Mouse (Mus musculus): ENCODE measurements around the gene Dazap1.

DNA sequence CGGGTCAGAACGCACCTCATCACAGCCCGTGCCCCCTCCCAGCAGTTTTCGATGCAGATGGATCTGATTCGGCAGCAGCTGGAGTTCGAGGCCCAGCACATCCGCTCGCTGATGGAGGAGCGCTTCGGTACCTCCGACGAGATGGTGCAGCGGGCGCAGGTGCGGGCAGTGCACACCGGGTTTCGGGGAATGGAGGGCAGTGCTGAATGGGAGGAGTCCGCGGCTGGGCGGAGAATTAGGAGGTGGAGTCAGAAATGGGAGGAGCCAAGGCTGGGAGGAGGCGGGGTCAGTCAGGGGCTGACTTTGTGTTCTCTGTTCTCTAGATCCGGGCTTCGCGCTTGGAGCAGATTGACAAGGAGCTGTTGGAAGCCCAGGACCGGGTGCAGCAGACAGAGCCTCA, 43.6 kb downstream of the Dazap1 start:
- TF ChIP-seq ZC3H11A (IDR thresholded peaks at IDR 0.05; ENCODE audit: borderline replicate concordance, low read depth, low read length), result no peak
- TF ChIP-seq HCFC1 (IDR thresholded peaks at IDR 0.05; ENCODE audit: borderline replicate concordance, insufficient read depth, low read length), result peak; percentile 37; the same call in 1 of the 2 replicates
- TF ChIP-seq CHD2 (IDR thresholded peaks at IDR 0.05; ENCODE audit: low read depth, low read length), result no peak

Data from ES-E14 (cell line).